Comparison of ENCODE assay signal across 21 mouse cellular contexts in genomic region chr9:87055547-87056235, GRCm38 (mm10). TPM values are rescaled to one million over a fixed set of nuclear protein-coding genes. Genes with fewer than 3 reads are reported as not detected.
DNase-seq lines count a peak whose midpoint lies in the region.
"Had no signal": no experiment of that assay in that cellular context is flagged by ENCODE, and none has a peak within 500 bp of the region (broad histone marks: within the 10 kb centered on the region; RNA-seq: fewer than 3 reads in every experiment).

No protein-coding gene starts in this region.

- intact Hi-C loops in left cerebral cortex, postnatal 25 days (cut with DNase I), result no loop called here
- intact Hi-C loops in left cerebral cortex, postnatal 14 days (cut with DNase I), result loop anchor here (10.0 kb wide), 1 partner anchor 149 kb away; no protein-coding TSS in a partner anchor

- peak; percentile 16 to 36 for DNase-seq in frontal cortex, postnatal 36 days (ENCODE audit: low spot score in 2 of 2)
- DNase-seq in frontal cortex, postnatal 25 days (ENCODE audit: low spot score in 2 of 2), result no peak
- peak; percentile 11 to 66 for DNase-seq in left cerebral cortex, postnatal 25 days (ENCODE audit: low spot score in 2 of 2)
- DNase-seq in left cerebral cortex, postnatal 14 days (ENCODE audit: low spot score in 2 of 2), result no peak
- peak; percentile 7 for DNase-seq in right cerebral cortex, postnatal 25 days
- DNase-seq in right cerebral cortex, postnatal 4 days, result no peak
- peak; percentile 29 for DNase-seq in telencephalon, adult 2 months (ENCODE audit: low read depth, low spot score)
- no peak for DNase-seq in adrenal gland, adult 18-20 months (ENCODE audit: low spot score in 2 of 2)
- DNase-seq: adrenal gland, adult 8-10 months; adrenal gland, postnatal 25 days; cerebellum, adult 18-20 months; cerebellum, adult 9-10 months; cerebellum, postnatal 14 days; gastrocnemius, postnatal 10 days; gastrocnemius, postnatal 36 days; heart, adult 2 months; heart, postnatal 14 days; heart, postnatal 4 days had no signal

RNA-seq across cellular contexts. Expression of gene Cyb5r4, which starts 33.9 kb away (rescaled TPM):
- total RNA-seq in left cerebral cortex, postnatal 25 days (2021), result 10 to 100 TPM; 40.6 to 41.1 TPM
- total RNA-seq in left cerebral cortex, postnatal 14 days (2021), result 10 to 100 TPM; 28.1 to 34.7 TPM
- 10 to 100 TPM; 37.0 to 41.4 TPM for total RNA-seq in adrenal gland, adult 18-20 months (2021)

RNA-seq across cellular contexts. Expression of gene Ripply2, which starts 40.4 kb away (rescaled TPM):
- 1 to 10 TPM; 6.9 to 9.2 TPM for total RNA-seq in left cerebral cortex, postnatal 25 days (2021)
- 1 to 10 TPM; 4.2 to 7.5 TPM for total RNA-seq in left cerebral cortex, postnatal 14 days (2021)
- under 1 TPM; 0.83 to 0.93 TPM for total RNA-seq in adrenal gland, adult 18-20 months (2021)
- total RNA-seq: gastrocnemius, adult 18-20 months; gastrocnemius, postnatal 10 days; gastrocnemius, postnatal 36 days; granulocyte monocyte progenitor cell, adult 5-6 weeks; heart, adult 2 months; heart, postnatal 14 days; heart, postnatal 4 days; MEL had no signal

Comparison
In these comparisons a context has a peak if more than half of its experiments do, and no peak if none do; other contexts are left out.
1. DNase-seq: peak in frontal cortex, postnatal 36 days (2 of 2), left cerebral cortex, postnatal 25 days (2 of 2), right cerebral cortex, postnatal 25 days (single experiment) and telencephalon, adult 2 months (single experiment); none in frontal cortex, postnatal 25 days (0 of 2), left cerebral cortex, postnatal 14 days (0 of 2), right cerebral cortex, postnatal 4 days (single experiment) and adrenal gland, adult 18-20 months (0 of 2).